Mouse (Mus musculus) gonadal fat pad, adult 2 months (tissue): ENCODE data around the gene Nr1h2. TPM values are rescaled to one million over a fixed set of nuclear protein-coding genes. Genes with fewer than 3 reads are reported as not detected.

Source experiments
- DNase-seq: peaks from one replicate; pipeline ENCODE4 v3.0.0-alpha.2; 2012; ENCODE audit warnings: low read depth
- polyA plus RNA-seq: library from polyadenylated mRNA; depleted of rRNA; stranded (reverse); fragments of >200 nt; gene quantifications from 2 replicates; pipeline ENCODE4 v1.2.3, GENCODE M21; 2012; rRNA removed

Gene Nr1h2
- polyA plus RNA-seq, 1 experiment: 153 TPM

GRCm38 (mm10) chr7:44529518-44529917, 24.2 kb downstream of the Nr1h2 start:
- DNase-seq: no peak

- no peak for DNase-seq
Measured at GRCm38 (mm10) chr7:44527483-44528398, 26.0 kb downstream of the Nr1h2 start.

GRCm38 (mm10) chr7:44526414-44527154, 27.2 kb downstream of the Nr1h2 start:
- DNase-seq: no peak

- DNase-seq: no peak
Measured at GRCm38 (mm10) chr7:44525126-44525832, 28.5 kb downstream of the Nr1h2 start.

- DNase-seq: no peak
Measured at GRCm38 (mm10) chr7:44524502-44524901, 29.2 kb downstream of the Nr1h2 start, which contains the start of gene Mybpc2. TSS of gene Mybpc2 (minus strand) at chr7:44524656.

GRCm38 (mm10) chr7:44523056-44523455, 30.7 kb downstream of the Nr1h2 start:
- DNase-seq: no peak

- no peak for DNase-seq
Measured at GRCm38 (mm10) chr7:44521710-44522109, 32.0 kb downstream of the Nr1h2 start.

- no peak for DNase-seq
Measured at GRCm38 (mm10) chr7:44520990-44521389, 32.8 kb downstream of the Nr1h2 start.

- no peak for DNase-seq
Measured at GRCm38 (mm10) chr7:44519240-44519913, 34.4 kb downstream of the Nr1h2 start.

- DNase-seq: no peak
Measured at GRCm38 (mm10) chr7:44507491-44507890, 46.3 kb downstream of the Nr1h2 start.

GRCm38 (mm10) chr7:44501563-44502115, 52.1 kb downstream of the Nr1h2 start:
- no peak for DNase-seq

GRCm38 (mm10) chr7:44500046-44500445, 53.7 kb downstream of the Nr1h2 start:
- DNase-seq: no peak

Other genes starting within 250 kb of the Nr1h2 start
- gene Clec11a, start 247.0 kb downstream of the Nr1h2 start, polyA plus RNA-seq: 12.4 and 13.8 TPM in 2 replicates
- gene Shank1, start 243.7 kb downstream of the Nr1h2 start, polyA plus RNA-seq: 0.31 and 0.33 TPM in 2 replicates
- gene Syt3, start 169.8 kb downstream of the Nr1h2 start, polyA plus RNA-seq: 2.8 and 4.7 TPM in 2 replicates
- 0.47 and 0.70 TPM in 2 replicates for gene 1700008O03Rik, start 168.1 kb downstream of the Nr1h2 start, polyA plus RNA-seq
- gene Lrrc4b, start 124.9 kb downstream of the Nr1h2 start, polyA plus RNA-seq: 1.1 and 1.3 TPM in 2 replicates
- 0.20 and 0.23 TPM in 2 replicates for gene Aspdh, start 88.6 kb downstream of the Nr1h2 start, polyA plus RNA-seq
- 47.1 and 52.2 TPM in 2 replicates for gene Josd2, start 86.0 kb downstream of the Nr1h2 start, polyA plus RNA-seq
- 224 and 274 TPM in 2 replicates for gene Emc10, start 57.4 kb downstream of the Nr1h2 start, polyA plus RNA-seq
- 21.1 and 32.6 TPM in 2 replicates for gene Fam71e1, start 57.4 kb downstream of the Nr1h2 start, polyA plus RNA-seq
- 0.27 and 1.4 TPM in 2 replicates for gene Mybpc2, start 29.3 kb downstream of the Nr1h2 start, polyA plus RNA-seq
- gene Spib, start 21.9 kb downstream of the Nr1h2 start, polyA plus RNA-seq: 0.95 and 0.97 TPM in 2 replicates
- 16.2 and 16.8 TPM in 2 replicates for gene Pold1, start 5.1 kb downstream of the Nr1h2 start, polyA plus RNA-seq
- gene Napsa, start 18.4 kb upstream of the Nr1h2 start, polyA plus RNA-seq: 11.1 and 30.6 TPM in 2 replicates
- gene Kcnc3, start 36.7 kb upstream of the Nr1h2 start, polyA plus RNA-seq: 16.7 and 24.5 TPM in 2 replicates
- gene Myh14, start 116.9 kb upstream of the Nr1h2 start, polyA plus RNA-seq: 5.7 and 6.2 TPM in 2 replicates
- 0.28 and 0.67 TPM in 2 replicates for gene Izumo2, start 154.8 kb upstream of the Nr1h2 start, polyA plus RNA-seq
- 40.0 and 40.6 TPM in 2 replicates for gene Vrk3, start 194.5 kb upstream of the Nr1h2 start, polyA plus RNA-seq
- gene Zfp473, start 197.1 kb upstream of the Nr1h2 start, polyA plus RNA-seq: 0.12 and 0.14 TPM in 2 replicates